Mouse (Mus musculus) megakaryocyte, embryonic 14.5 days (primary cell): ENCODE measurements around the gene Pxn.

Source experiments
- FLI1 ChIP-seq: IDR thresholded peaks from 2 replicates; pipeline ENCODE4 v1.6.1; 2012; ENCODE audit warnings: low read length, inconsistent platforms, mixed read lengths
- GATA1 ChIP-seq: IDR thresholded peaks from 3 replicates; pipeline ENCODE4 v1.6.1; 2012; ENCODE audit warnings: mixed read lengths, low read length, inconsistent platforms, borderline replicate concordance

DNA sequence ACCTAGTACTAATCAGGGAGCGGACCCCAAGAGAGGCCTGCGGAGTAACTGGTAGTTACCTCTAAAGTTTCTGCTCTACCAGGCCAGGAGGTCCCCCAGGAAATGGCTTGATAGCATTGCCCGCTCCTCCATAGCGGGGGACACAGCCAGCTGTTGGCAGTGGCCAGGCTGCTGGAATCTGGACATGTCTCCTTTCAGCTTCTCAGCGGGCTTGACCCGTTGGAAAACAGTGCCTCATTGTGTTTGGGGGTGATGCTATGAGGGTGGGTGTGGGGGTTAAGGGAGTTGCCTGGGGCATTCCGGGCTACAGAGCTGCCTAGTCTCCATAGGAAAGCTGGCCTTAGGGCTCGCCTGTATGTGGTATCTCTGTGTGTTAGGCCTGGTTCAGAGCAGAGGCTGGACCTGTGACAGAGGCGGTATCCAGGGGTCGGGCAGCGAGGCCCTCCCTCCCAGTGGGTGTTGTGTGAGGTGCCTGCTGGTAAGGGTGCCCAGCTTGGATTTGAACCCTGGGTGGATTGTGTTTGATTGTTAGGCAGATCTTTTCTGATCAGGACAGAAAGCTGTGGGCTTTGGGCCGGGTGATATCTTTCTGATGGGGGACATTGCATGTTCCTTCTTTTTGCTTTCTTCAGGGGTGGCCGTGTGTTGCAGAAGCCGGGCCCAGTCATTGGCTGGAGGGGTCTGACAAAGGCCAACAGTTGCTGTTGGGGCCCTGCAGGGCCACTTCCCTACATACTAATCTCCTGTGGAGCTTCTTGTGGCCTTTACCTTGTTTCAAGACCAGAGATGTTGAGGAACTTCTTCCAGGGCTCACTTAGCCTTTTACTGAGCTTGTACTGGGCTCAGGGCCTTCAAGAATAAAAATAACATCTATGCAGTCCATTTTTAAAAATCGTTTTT, 3.6 kb downstream of the Pxn start:
- TF ChIP-seq GATA1 (no peak), FLI1 (no peak)
